Mouse (Mus musculus): ENCODE data around the gene Rpap1. TPM values are rescaled to one million over a fixed set of nuclear protein-coding genes. Genes with fewer than 3 reads are reported as not detected.
A peak's percentile ranks its signal among the peaks of the same experiment; 100 is the strongest.

The Rpap1 gene
- polyA plus RNA-seq, 1 experiment from 2014 or later: 35.9 TPM

DNA sequence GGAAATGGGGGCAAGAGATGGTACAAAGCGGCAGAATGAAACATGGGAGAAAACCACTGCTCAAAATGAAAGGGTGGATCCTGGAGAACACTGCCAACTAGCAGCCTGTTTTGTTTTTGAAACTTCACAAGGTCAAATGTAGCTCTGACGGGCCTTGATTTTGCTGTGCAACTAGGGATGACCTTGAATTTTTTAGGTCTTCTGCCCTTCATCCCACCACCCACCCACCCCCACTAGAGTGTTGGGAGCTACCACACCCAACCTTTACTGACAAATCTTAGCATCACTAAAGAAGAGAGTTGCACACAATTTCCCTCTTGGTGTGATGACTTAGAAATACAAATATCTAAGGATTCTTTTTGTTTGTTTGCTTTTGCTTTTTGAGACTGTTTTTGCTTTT lies 2.7 kb upstream of the Rpap1 start:
- 0 out of 2 replicates have a peak, but pooled peaks cover under 1% of the 10 kb centered on the region for H3K36me3 ChIP-seq
- H3K4me1 ChIP-seq: peaks cover 11% of the 10 kb centered on the region; the same call in 1 of the 2 replicates
- ATAC-seq (ENCODE audit: low FRiP score, low read depth): no peak
- no peak overlapping the region for H3K4me2 ChIP-seq (replicated peaks)
- H3K9me3 ChIP-seq: no peaks in the 10 kb centered on the region
- H3K4me3 ChIP-seq: no peak overlapping the region
- no peak overlapping the region for H3K27ac ChIP-seq (replicated peaks)
- H3K27me3 ChIP-seq: peaks cover 10% of the 10 kb centered on the region
- 84% methylated on average over 2 of the region's 2 CpGs for WGBS
- no peak overlapping the region for H3K9ac ChIP-seq (replicated peaks)

DNA sequence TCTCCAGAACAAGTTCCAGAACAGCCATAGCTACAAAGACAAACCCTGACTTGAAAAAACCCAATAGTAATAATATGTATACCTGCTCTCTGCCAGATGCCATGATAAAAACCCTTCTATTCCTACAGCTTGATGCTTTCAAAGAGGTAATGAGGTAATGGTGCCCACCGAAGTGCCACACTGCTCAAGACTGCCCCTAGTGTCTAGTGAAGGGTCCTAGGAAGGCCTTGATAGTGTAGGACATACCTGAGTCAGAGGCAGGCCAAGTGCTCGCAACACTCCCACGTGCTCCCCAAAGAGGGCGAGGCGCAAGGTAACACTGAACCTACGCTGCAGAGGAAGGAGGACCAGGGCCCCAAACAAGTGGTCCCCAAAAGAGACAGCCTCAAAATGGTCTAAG lies 20.1 kb downstream of the Rpap1 start:
- no peaks in the 10 kb centered on the region for H3K9me3 ChIP-seq
- no peak overlapping the region for H3K27ac ChIP-seq (replicated peaks)
- H3K4me3 ChIP-seq: no peak overlapping the region
- no peak overlapping the region for H3K9ac ChIP-seq (replicated peaks)
- WGBS: 93% methylated on average over 6 of the region's 6 CpGs
- H3K4me1 ChIP-seq: no peaks in the 10 kb centered on the region
- 0 out of 2 replicates have a peak, but pooled peaks cover 2% of the 10 kb centered on the region for H3K27me3 ChIP-seq
- H3K4me2 ChIP-seq (replicated peaks): no peak overlapping the region
- H3K36me3 ChIP-seq: peaks cover 77% of the 10 kb centered on the region
- no peak for ATAC-seq (ENCODE audit: low FRiP score, low read depth)

DNA sequence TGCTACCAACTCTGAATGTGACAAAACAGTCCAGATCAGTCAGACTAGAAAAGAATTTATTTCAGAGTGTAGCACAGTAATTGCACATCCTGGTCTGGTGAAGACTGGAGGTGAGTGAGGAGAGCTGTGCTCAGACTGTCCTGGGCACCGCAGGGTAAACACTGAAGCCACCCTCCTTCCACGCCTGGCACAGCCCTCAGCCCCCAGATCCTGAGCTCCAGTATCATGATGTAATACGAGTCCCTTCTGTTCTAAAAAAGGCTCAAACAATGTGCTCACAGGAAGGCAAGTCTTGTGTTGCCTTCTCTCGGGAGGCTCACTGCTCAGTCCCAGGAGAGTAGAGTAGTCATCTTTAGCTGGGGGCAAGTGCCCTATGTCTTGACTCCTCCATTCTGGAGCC lies 23.4 kb downstream of the Rpap1 start:
- H3K9ac ChIP-seq (replicated peaks): no peak overlapping the region
- H3K4me1 ChIP-seq: peaks cover 1% of the 10 kb centered on the region; the same call in 1 of the 2 replicates
- 82% methylated on average over 4 of the region's 4 CpGs for WGBS
- H3K36me3 ChIP-seq: peaks cover 44% of the 10 kb centered on the region
- H3K4me2 ChIP-seq (replicated peaks): no peak overlapping the region
- ATAC-seq (ENCODE audit: low FRiP score, low read depth): no peak
- H3K27ac ChIP-seq (replicated peaks): no peak overlapping the region
- no peak overlapping the region for H3K4me3 ChIP-seq
- H3K9me3 ChIP-seq: no peaks in the 10 kb centered on the region
- H3K27me3 ChIP-seq: peaks cover 29% of the 10 kb centered on the region

DNA sequence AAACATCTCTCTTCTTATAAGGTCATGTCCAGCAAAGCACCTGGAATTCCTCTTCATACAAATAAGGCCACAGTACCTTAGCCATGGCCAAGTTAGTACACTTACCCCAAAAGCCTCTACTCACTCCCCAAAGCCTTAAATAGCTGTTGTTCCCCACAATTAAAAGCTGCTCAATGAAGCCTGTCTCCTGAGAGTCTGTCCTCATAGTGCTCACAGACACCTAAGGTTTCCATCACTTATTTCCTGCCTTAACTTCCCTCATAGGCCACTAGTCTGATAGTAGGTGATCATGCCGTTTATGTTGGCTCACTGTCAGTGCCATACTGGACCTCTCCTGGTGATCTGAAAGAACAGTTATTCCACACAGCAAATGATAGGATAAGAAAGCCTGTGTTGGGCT lies 25.1 kb downstream of the Rpap1 start:
- Histone ChIP-seq H3K9me3 (no peaks in the 10 kb centered on the region), H3K4me2 (replicated peaks) (no peak overlapping the region), H3K4me3 (no peak overlapping the region), H3K4me1 (peaks cover 17% of the 10 kb centered on the region), H3K36me3 (peaks cover 32% of the 10 kb centered on the region), H3K9ac (replicated peaks) (no peak overlapping the region), H3K27ac (replicated peaks) (no peak overlapping the region), H3K27me3 (peaks cover 45% of the 10 kb centered on the region)
- ATAC-seq (ENCODE audit: low FRiP score, low read depth): no peak
- WGBS: 73% methylated on average over 1 of the region's 1 CpGs

DNA sequence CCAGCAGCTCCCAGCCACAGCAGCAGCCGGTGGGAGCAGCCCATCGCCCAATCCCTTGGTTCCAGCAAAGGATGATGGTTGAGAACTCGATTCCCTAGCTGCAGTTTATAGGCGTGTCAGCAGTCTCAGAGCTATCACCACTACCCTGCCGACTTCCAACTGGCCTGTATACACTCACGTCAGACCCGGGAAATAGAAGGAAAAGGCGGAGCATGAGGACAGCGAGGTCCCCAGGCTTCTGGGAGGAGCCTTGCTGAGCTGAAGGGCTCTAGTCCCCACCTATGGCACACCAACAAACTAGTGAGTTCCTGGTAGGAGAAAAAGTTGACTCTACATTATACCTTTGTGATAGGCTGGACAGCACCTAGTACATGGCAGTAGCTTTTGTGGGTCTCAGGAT lies 27.1 kb downstream of the Rpap1 start, which contains the start of gene Ltk:
TSS of gene Ltk (minus strand) at position 181 of the 400 bp plus-strand sequence.
- ATAC-seq (ENCODE audit: low FRiP score, low read depth): no peak
- no peaks in the 10 kb centered on the region for H3K9me3 ChIP-seq
- H3K27ac ChIP-seq (replicated peaks): no peak within 1 kb of the TSS
- H3K36me3 ChIP-seq: peaks cover 19% of the 10 kb centered on the region
- 0 out of 2 replicates have a peak within 1 kb of the TSS, but pooled peaks have one; percentile 66 for H3K4me3 ChIP-seq
- H3K4me2 ChIP-seq (replicated peaks): no peak within 1 kb of the TSS
- peaks cover 60% of the 10 kb centered on the region for H3K27me3 ChIP-seq
- WGBS: 13% methylated on average over 9 of the region's 9 CpGs
- H3K9ac ChIP-seq (replicated peaks): no peak within 1 kb of the TSS
- peaks cover 17% of the 10 kb centered on the region for H3K4me1 ChIP-seq

DNA sequence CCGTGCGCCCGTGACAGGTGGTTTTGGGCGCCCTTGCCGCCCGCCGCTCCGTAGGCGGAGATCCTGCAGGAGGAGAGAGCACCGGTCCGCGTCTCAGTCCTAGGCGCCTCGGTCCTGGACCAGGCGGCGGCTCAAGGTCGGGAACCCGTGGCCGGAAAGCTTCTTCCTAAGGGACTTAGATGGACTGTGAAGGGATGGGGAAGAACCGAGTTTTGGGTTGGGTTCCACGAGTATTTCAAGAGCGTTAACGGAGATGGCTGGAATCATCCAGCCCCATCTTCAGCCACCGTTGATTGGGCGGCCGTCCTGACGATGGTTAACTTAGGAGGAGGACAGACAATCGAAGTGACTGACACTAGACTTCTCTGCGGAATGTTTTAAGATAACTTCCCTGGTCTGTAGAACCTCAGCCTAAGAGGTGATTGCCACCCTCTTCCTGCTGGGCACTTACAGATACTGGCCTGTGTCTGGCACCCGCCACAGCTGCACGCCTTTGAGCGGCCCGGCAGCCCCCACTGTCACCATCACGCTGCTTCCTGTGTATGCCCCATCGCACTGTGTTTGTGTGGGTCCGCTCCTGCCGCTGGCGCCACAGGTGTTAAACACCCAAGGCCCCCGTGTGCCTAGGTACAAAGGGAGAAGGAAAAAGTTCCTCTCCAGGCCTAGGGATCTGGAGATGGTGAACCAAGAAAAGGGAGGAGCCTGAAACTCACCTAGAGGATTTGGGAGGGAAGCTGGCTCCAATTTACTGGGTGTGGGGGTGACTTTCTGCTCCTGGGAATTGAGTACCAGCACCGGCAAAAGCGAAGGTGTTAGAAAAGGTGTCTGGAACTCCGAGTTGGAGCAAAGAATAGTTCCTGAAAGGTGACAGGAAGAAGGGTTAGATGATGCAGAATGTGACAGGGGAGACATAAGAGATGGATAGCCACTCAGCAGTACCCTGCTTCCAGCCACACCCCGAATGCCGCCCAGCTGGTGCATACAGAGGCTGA lies 28.2 kb downstream of the Rpap1 start:
- Histone ChIP-seq H3K27me3 (peaks cover 70% of the 10 kb centered on the region), H3K27ac (replicated peaks) (no peak overlapping the region)
- ATAC-seq (ENCODE audit: low FRiP score, low read depth): no peak

DNA sequence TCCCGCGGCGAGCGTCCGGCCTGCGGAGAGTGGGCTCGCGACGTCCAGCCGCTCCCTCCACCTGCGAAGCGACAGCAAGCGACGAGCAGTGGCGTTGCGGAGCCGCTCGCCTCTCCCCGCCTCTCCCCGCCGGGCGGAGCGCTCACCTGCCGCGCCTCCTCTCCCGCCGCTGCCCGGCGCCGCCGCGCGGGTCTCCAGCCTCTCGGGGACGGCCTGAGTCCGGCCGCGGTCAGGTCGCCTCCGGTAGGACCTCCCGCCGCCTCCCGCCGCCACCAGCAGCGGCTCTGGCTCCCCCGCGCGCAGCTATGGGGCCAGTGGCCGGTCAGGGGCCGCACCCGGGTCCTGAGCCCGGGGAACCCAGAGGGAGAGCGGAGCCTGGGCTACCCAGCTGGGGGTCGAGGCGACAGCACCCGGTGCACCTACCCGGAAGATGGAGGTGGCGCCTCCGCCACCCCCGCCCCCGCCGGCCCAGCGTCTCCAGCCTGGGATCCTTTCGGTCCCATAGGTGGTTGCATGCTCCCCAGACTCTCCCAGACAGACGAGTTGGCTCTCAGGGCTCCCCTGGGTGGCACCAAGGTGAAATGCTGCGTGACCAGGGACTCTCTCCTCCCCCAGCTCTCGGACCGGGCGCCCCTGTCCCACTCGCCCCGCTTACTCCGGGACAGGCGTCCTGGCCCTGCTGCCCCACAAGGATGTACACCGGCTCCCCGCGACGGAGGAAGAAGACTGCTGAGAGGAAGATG lies 29.1 kb downstream of the Rpap1 start:
- ATAC-seq (ENCODE audit: low FRiP score, low read depth): peak; percentile 60; the same call in 1 of the 2 replicates
- peaks cover 75% of the 10 kb centered on the region for H3K27me3 ChIP-seq
- H3K4me3 ChIP-seq: peak overlapping the region; percentile 66
- H3K4me1 ChIP-seq: peaks cover 17% of the 10 kb centered on the region
- WGBS: under 1% methylated on average over 57 of the region's 77 CpGs
- no peaks in the 10 kb centered on the region for H3K9me3 ChIP-seq
- no peaks in the 10 kb centered on the region for H3K36me3 ChIP-seq
- H3K9ac ChIP-seq (replicated peaks): peak overlapping the region; percentile 65
- no peak overlapping the region for H3K27ac ChIP-seq (replicated peaks)
- peak overlapping the region; percentile 100 for H3K4me2 ChIP-seq (replicated peaks)

More for the DNA sequence above, 28.2 kb downstream of the Rpap1 start:
- peak overlapping the region; percentile 66 for H3K4me3 ChIP-seq
- peaks cover 17% of the 10 kb centered on the region for H3K4me1 ChIP-seq
- peak overlapping the region; percentile 100 for H3K4me2 ChIP-seq (replicated peaks)
- H3K9ac ChIP-seq (replicated peaks): peak overlapping the region; percentile 65
- H3K36me3 ChIP-seq: peaks cover 8% of the 10 kb centered on the region
- 6% methylated on average over 44 of the region's 44 CpGs for WGBS
- no peaks in the 10 kb centered on the region for H3K9me3 ChIP-seq

DNA sequence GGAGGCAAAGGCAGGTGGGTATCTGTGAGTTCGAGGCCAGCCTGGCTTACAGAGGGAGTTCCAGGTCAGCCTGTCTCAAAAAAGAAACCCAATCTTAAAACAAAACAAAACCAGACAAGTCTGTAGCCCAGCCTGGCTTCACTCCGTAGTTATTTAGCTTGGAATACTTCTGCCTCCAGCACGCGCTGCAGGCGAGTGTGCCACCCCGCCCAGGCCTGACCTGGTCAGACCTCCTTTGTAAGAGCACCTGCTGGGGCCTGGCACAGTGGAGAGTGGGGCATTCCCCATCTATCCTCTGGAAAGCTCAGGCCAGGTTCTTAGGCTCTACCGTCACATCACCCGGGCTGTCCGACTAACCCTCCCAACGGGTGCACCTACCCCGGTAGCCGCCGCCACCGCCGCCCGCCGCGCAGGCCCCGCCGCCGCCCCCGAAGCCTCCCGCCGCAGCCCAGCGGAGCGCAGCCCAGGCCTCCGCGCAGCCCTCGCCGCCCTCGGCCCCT lies 29.7 kb downstream of the Rpap1 start:
- WGBS: 2% methylated on average over 29 of the region's 31 CpGs
- Histone ChIP-seq H3K9me3 (no peaks in the 10 kb centered on the region), H3K27ac (replicated peaks) (no peak overlapping the region), H3K4me2 (replicated peaks) (peak overlapping the region; percentile 100), H3K27me3 (peaks cover 76% of the 10 kb centered on the region), H3K9ac (replicated peaks) (peak overlapping the region; percentile 65), H3K4me3 (peak overlapping the region; percentile 66), H3K4me1 (peaks cover 17% of the 10 kb centered on the region), H3K36me3 (no peaks in the 10 kb centered on the region)
- 0 out of 2 replicates have a peak, but pooled peaks have one; percentile 44 for ATAC-seq (ENCODE audit: low FRiP score, low read depth)

DNA sequence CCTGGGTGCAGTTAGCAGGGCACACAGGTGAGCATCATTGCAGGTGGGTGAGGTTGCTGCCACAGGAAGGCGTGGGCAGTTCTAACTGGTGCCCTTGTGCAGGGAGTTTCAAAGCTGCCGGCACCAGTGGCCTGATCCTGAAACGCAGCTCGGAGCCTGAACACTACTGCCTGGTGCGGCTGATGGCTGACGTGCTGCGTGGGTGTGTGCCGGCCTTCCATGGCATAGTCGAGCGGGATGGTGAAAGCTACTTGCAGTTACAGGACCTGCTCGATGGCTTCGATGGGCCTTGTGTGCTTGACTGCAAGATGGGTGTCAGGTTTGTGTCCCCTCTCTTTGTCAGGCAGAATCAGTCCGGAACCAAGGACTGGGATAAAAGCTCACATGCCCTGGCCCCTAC lies 38.1 kb downstream of the Rpap1 start:
- no peaks in the 10 kb centered on the region for H3K36me3 ChIP-seq
- no peak overlapping the region for H3K27ac ChIP-seq (replicated peaks)
- H3K4me3 ChIP-seq: no peak overlapping the region
- 82% methylated on average over 13 of the region's 13 CpGs for WGBS
- no peak overlapping the region for H3K9ac ChIP-seq (replicated peaks)
- no peak for ATAC-seq (ENCODE audit: low FRiP score, low read depth)
- peaks cover 7% of the 10 kb centered on the region for H3K4me1 ChIP-seq
- no peaks in the 10 kb centered on the region for H3K9me3 ChIP-seq
- no peak overlapping the region for H3K4me2 ChIP-seq (replicated peaks)
- peaks cover 64% of the 10 kb centered on the region for H3K27me3 ChIP-seq

DNA sequence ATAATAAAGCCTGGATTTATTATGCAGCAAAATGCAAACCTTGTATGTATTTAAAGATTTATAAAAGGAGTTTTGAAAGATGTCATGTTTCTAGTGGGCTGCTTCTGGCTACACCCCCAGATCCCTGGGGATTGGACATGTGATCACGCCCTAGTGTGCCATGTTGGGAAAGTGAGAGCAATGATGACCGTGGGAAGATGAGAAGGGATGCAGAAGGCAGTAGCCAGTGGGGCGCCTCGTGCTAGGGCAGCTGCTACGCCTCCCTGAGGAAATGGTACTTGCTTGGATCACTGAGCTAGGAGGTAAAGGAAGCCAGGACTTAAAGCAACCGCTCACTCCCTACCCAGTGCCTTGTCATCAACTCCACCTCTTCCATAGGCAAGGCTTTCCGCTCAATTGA lies 39.8 kb downstream of the Rpap1 start:
- no peak overlapping the region for H3K4me3 ChIP-seq
- 82% methylated on average over 7 of the region's 7 CpGs for WGBS
- H3K9me3 ChIP-seq: no peaks in the 10 kb centered on the region
- H3K27ac ChIP-seq (replicated peaks): no peak overlapping the region
- no peak overlapping the region for H3K4me2 ChIP-seq (replicated peaks)
- H3K9ac ChIP-seq (replicated peaks): no peak overlapping the region
- peaks cover 74% of the 10 kb centered on the region for H3K27me3 ChIP-seq
- no peaks in the 10 kb centered on the region for H3K36me3 ChIP-seq
- H3K4me1 ChIP-seq: peaks cover 22% of the 10 kb centered on the region
- no peak for ATAC-seq (ENCODE audit: low FRiP score, low read depth)

DNA sequence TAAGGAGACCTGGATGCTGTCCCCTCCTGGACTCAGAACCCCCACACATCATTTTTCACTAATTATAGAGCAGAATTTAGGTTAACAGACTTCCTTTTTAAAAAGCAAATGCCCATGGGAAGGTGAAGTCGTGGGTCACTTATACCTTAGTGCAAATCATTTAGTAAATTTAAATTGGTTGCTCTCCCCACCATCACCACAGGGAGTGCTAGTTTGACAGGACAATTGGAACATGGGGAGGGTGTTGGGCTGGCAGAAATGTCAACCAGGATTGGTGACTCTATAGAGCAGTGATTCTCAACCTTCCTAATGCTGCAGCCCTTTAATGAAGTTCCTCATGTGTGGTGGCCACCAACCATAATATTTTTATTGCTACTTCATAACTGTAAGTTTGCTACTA lies 42.1 kb downstream of the Rpap1 start:
- Histone ChIP-seq H3K9me3 (no peaks in the 10 kb centered on the region), H3K4me2 (replicated peaks) (no peak overlapping the region), H3K9ac (replicated peaks) (no peak overlapping the region), H3K27me3 (peaks cover 77% of the 10 kb centered on the region), H3K36me3 (no peaks in the 10 kb centered on the region), H3K27ac (replicated peaks) (no peak overlapping the region), H3K4me1 (peaks cover 38% of the 10 kb centered on the region), H3K4me3 (no peak overlapping the region)
- WGBS: 6% methylated on average over 1 of the region's 1 CpGs
- no peak for ATAC-seq (ENCODE audit: low FRiP score, low read depth)

All from midbrain, embryonic 12.5 days (tissue).